Mouse (Mus musculus) layer of hippocampus, adult 9-11 months (tissue): ENCODE measurements at regions not wholly inside any gene's neighbourhood (a gene's known extent, or its start where the extent isn't known, plus 50 kb on each side); places are given as distances from the start of the nearest gene placed in this dataset.

ENCODE experiments used
- DNase-seq: peaks from one replicate; pipeline ENCODE4 v3.0.0; 2022

DNA sequence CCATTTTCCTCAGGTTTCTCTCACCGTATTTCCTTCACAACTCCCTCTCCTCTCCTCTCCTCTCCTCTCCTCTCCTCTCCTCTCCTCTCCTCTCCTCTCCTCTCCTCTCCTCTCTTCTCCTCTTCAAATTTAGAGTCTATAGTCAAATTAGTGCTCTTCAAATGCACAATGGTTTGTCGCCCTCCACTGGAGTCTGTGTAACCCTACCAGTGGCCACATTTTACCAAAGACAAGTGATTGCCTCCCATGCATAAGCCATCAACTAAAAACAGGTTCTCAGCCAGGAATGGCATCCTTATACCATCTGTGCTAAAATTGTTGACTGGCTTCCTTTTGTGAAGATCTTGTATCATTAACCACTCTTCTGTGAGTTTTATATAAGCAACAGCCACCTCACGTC, 979.5 kb upstream of the Adam24 start:
- DNase-seq: no peak

DNA sequence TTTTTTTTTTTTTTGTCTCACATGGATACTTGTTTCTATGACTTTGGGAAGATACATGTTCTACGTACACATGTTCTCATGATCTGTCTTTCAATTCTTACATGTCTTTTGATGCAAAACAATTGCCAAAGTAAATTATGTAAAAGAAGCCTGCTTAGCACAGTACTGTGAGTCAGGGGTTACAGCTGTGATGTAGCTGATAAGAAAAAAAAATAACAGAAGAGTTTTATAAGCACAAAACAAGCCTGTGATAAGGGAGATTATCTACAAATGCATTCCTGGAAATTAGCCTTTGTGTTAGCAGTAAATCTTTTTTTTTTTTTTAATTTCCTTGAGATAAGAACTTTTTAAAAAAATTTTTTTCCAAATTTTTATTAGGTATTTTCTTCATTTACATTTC, 969.0 kb upstream of the Adam24 start:
- DNase-seq: no peak

DNA sequence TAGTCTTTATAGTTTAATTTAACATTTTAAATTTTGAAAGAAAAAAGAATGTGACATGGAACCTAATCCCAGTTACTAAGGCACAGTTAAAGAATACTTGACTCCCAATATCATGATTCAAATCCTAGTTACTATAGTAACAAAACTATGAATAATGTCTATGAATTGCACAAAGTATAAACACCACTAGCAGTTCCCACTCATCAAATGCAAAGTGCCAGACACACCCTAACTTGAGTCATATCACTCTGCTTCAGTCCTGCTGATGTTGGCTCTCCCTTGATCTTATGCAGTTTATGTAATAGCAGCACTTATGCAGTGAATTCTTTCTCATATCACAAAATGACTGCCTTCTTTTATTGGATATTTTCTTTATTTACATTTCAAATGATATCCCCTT, 932.5 kb upstream of the Adam24 start:
- DNase-seq: peak; percentile 14

DNA sequence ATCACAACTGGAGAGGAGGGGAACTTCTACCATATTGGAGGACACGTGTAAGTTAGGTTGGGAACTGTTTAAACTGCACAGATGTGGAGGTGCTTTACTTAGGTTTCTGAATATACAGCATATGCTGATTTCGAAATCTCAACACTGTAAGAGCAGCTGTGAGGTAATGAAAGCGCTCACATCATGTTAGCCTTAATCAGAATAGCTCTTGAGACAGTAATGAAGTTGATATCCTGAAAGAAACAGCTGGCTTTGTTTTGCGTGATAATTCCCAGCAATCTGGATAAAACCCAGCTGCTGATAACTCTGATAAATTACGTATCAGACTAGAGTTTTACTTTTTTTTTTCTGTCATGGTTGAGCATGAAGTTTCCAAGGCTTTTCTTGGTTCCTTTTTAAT, 928.7 kb upstream of the Adam24 start:
- DNase-seq: no peak

DNA sequence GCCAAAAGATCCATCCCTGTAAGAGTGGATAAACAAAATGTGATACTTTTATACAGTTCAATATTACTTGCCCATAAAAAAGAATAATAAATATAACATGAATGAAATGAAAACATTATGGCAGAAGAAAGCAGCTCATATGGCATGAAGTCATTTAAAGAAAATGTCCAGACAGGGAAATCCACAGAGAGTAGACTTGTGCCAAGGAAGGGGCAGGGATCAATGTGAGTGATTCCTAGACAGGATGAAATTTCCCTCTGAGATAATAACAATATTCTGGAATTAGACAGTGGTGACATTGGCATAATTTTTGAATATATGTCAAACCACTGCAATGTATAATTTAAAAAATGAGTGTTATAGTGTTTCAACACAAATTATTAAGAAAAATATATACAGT, 915.0 kb upstream of the Adam24 start:
- no peak for DNase-seq

DNA sequence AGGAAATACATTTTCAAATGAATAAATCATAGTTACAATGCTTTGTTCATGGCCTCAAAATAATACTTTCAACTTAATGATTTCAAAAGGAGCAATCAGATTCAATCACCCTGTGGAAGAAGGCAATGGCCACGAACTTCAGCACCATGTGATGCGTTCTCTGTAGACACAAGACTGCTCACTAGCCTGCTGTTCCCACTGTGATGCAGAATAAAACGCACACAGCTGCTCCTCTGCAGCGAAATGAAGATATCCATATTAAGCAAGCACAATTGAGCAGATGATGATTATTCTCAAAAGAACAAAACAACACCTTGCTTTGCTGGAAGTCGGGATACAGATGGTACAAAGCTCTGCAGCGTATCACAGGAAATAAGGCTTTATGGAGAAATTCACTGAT, 895.4 kb upstream of the Adam24 start:
- peak; percentile 40 for DNase-seq

DNA sequence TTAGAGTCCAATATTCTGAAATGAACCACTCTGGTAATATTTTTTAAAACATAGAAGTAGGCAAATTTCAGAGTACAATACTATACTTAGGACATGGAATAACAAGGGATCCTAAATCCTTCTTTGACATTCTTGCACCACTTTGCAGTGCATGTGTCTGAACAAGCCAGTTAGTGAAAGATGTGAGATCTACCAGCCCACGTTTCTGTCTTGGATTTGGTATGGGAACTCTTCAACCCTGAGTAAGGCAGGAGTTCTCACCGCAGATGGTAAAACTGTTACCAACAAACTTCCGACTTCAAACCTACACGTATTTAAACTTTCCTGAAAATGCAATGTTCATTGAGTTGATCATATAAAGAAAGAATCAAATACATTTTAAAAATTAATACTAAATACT, 894.7 kb upstream of the Adam24 start:
- DNase-seq: no peak

DNA sequence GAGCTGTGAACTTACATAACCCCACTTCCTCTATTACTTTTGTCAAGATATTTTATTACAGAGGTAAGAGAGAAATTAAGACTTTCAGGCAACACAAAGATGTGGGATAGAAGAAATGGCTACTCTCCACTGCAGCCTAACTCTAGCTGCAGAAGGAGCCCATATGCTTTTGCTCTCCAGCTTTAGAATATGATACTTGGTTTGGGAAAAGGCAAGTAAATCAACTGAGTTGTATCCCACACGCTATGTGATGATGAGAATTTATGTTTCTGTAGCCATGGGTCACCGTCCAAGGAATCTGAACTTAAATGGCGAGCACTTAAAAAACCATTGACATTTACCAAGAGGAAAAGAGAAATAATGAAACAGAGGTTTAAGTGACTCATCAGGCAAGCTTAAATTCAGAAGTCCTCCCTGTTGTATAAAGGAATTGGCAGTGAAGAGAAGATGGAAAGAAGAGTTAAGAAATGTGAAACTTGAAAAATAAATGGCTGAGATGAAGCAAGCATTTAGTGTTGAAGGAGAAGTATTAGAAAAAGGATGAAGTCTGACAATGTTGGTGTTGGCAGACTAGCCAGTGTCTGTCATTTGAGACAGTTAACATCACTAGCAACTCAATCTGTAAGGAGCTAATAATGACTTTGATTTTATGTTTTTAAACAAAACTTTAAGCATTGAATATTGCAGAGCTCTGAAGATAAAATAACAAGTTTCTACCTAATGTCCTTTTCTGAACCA, 893.3 kb upstream of the Adam24 start:
- DNase-seq: no peak

DNA sequence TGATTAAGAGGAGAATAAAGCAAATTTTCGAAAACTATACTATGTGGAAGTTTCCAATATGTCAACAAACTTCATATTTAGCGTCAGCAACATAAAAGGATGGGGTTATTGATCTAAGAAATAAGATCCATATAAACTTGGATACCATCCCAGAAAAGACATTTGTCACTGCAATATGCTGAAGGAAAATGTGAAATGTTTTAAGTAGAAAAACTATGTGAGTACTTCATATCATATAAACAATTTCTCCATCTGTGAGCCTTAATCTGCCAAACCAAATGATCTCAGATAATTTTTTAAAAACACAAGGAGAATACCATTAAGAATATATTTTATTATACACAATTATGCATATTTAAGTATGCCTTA, 892.7 kb upstream of the Adam24 start:
- no peak for DNase-seq
